Comparison of ENCODE assay signal across 11 mouse cellular contexts in genomic region chr7:100839632-100840402, GRCm38 (mm10). TPM values are rescaled to one million over a fixed set of nuclear protein-coding genes. Genes with fewer than 3 reads are reported as not detected.
DNase-seq lines count a peak whose midpoint lies in the region; ATAC-seq and TF ChIP-seq lines count a peak whose summit lies in the region.
"Had no signal": no experiment of that assay in that cellular context is flagged by ENCODE, and none has a peak within 500 bp of the region (broad histone marks: within the 10 kb centered on the region; RNA-seq: fewer than 3 reads in every experiment).

No protein-coding gene starts in this region.

- no peak overlapping the region for H3K9ac ChIP-seq in forebrain, embryonic 14.5 days (ENCODE audit: low read length)
- no peak overlapping the region for H3K9ac ChIP-seq in forebrain, postnatal 0 days
- H3K9ac ChIP-seq in forebrain, embryonic 13.5 days = no peak overlapping the region
- H3K9ac ChIP-seq: limb, embryonic 12.5 days had no signal

- H3K4me1 ChIP-seq in forebrain, embryonic 14.5 days (ENCODE audit: control insufficient read depth, insufficient read depth, low read length) = no peaks in the 10 kb centered on the region
- H3K4me1 ChIP-seq in forebrain, postnatal 0 days (ENCODE audit: insufficient read depth) = no peaks in the 10 kb centered on the region
- 0 out of 2 replicates have a peak, but pooled peaks cover 5% of the 10 kb centered on the region for H3K4me1 ChIP-seq in forebrain, embryonic 13.5 days

- no peak for TF ChIP-seq CTCF in forebrain, postnatal 0 days (IDR thresholded peaks at IDR 0.05; ENCODE audit: low read depth)

- peak; percentile 31 for DNase-seq in forebrain, embryonic 14.5 days (ENCODE audit: low spot score)
- DNase-seq in forebrain, postnatal 0 days = no peak
- DNase-seq in urinary bladder, adult 2 months (ENCODE audit: low spot score) = peak; percentile 18
- DNase-seq in urinary bladder, postnatal 25 days (ENCODE audit: low spot score) = no peak
- peak; percentile 69 to 71 for DNase-seq in cerebellum, postnatal 10 days
- DNase-seq in kidney, adult 9 months = no peak
- no peak for DNase-seq in left cerebral cortex, adult 11 months (ENCODE audit: low spot score)

- peaks cover 38% of the 10 kb centered on the region for H3K36me3 ChIP-seq in forebrain, embryonic 14.5 days (ENCODE audit: control insufficient read depth, insufficient read depth, low read length)
- peaks cover 26% of the 10 kb centered on the region for H3K36me3 ChIP-seq in forebrain, postnatal 0 days (ENCODE audit: insufficient read depth)
- H3K36me3 ChIP-seq in forebrain, embryonic 13.5 days (ENCODE audit: poor library complexity, severe bottlenecking) = peaks cover 53% of the 10 kb centered on the region

- no peak for ATAC-seq in forebrain, embryonic 14.5 days
- ATAC-seq in forebrain, postnatal 0 days = no peak
- ATAC-seq in forebrain, embryonic 13.5 days = no peak
- ATAC-seq: intestine, embryonic 16.5 days had no signal

- no peaks in the 10 kb centered on the region for H3K9me3 ChIP-seq in forebrain, embryonic 14.5 days (replicated peaks; ENCODE audit: control insufficient read depth, low read length)
- H3K9me3 ChIP-seq in forebrain, postnatal 0 days (ENCODE audit: low read length) = no peaks in the 10 kb centered on the region
- no peaks in the 10 kb centered on the region for H3K9me3 ChIP-seq in forebrain, embryonic 13.5 days (replicated peaks)
- H3K9me3 ChIP-seq: limb, embryonic 12.5 days had no signal

- WGBS in forebrain, embryonic 14.5 days = 72% methylated on average over 6 of the region's 6 CpGs
- 62% methylated on average over 6 of the region's 6 CpGs for WGBS in forebrain, postnatal 0 days
- WGBS in forebrain, embryonic 13.5 days = 77% methylated on average over 6 of the region's 6 CpGs

- H3K27me3 ChIP-seq in forebrain, embryonic 14.5 days (replicated peaks; ENCODE audit: control insufficient read depth, insufficient read depth, low read length) = no peaks in the 10 kb centered on the region
- no peaks in the 10 kb centered on the region for H3K27me3 ChIP-seq in forebrain, postnatal 0 days (ENCODE audit: insufficient read depth, low read length)
- no peaks in the 10 kb centered on the region for H3K27me3 ChIP-seq in forebrain, embryonic 13.5 days
- H3K27me3 ChIP-seq: CH12.LX; limb, embryonic 12.5 days had no signal

- H3K4me3 ChIP-seq in forebrain, embryonic 14.5 days (ENCODE audit: low read depth, low read length) = no peak overlapping the region
- H3K4me3 ChIP-seq in forebrain, postnatal 0 days (ENCODE audit: low read depth, low read length) = no peak overlapping the region
- no peak overlapping the region for H3K4me3 ChIP-seq in forebrain, embryonic 13.5 days
- H3K4me3 ChIP-seq: limb, embryonic 12.5 days had no signal

- H3K4me2 ChIP-seq in forebrain, embryonic 14.5 days (ENCODE audit: low read length) = no peak overlapping the region
- H3K4me2 ChIP-seq in forebrain, postnatal 0 days (ENCODE audit: low read depth) = no peak overlapping the region
- H3K4me2 ChIP-seq in forebrain, embryonic 13.5 days = no peak overlapping the region
- H3K4me2 ChIP-seq: limb, embryonic 12.5 days had no signal

- H3K27ac ChIP-seq in forebrain, embryonic 14.5 days (ENCODE audit: low read depth, low read length) = no peak overlapping the region
- no peak overlapping the region for H3K27ac ChIP-seq in forebrain, postnatal 0 days (ENCODE audit: low read depth, low read length)
- no peak overlapping the region for H3K27ac ChIP-seq in forebrain, embryonic 13.5 days
- H3K27ac ChIP-seq: limb, embryonic 12.5 days had no signal

RNA-seq across cellular contexts. Expression of gene Relt, which starts 23.4 kb away (rescaled TPM):
- polyA plus RNA-seq in forebrain, embryonic 14.5 days (2014; fragmentation: Nextera tagmentation; extraction: Ambion mirVana) = 2.6 TPM in 2 replicates
- total RNA-seq in forebrain, postnatal 0 days (2014; rRNA removed) = 7.5 and 8.3 TPM in 2 replicates
- polyA plus RNA-seq in forebrain, postnatal 0 days (2015; fragmentation: Nextera tagmentation; extraction: Ambion mirVana) = 4.4 and 5.1 TPM in 2 replicates
- 2.2 TPM in 2 replicates for polyA plus RNA-seq in urinary bladder, adult 2 months (2012; rRNA removed)
- polyA plus RNA-seq in forebrain, embryonic 13.5 days (2015; fragmentation: Nextera tagmentation; extraction: Ambion mirVana) = 2.4 and 3.1 TPM in 2 replicates

Comparison
In these comparisons a context has a peak if more than half of its experiments do, and no peak if none do; other contexts are left out.
1. DNase-seq: peak in forebrain, embryonic 14.5 days (single experiment), urinary bladder, adult 2 months (single experiment) and cerebellum, postnatal 10 days (2 of 2); none in forebrain, postnatal 0 days (single experiment), urinary bladder, postnatal 25 days (single experiment), kidney, adult 9 months (single experiment) and left cerebral cortex, adult 11 months (single experiment).